Mouse (Mus musculus): ENCODE data around the gene Scgb1b19. TPM values are rescaled to one million over a fixed set of nuclear protein-coding genes. Genes with fewer than 3 reads are reported as not detected.
"Not testable (repeated sequence)": the region's sequence is repeated elsewhere in the genome, so short reads cannot be mapped to it uniquely, and the experiment has no call there.

Gene Scgb1b19
- polyA plus RNA-seq (2017; shearing (Covaris generic)): not detected

DNA sequence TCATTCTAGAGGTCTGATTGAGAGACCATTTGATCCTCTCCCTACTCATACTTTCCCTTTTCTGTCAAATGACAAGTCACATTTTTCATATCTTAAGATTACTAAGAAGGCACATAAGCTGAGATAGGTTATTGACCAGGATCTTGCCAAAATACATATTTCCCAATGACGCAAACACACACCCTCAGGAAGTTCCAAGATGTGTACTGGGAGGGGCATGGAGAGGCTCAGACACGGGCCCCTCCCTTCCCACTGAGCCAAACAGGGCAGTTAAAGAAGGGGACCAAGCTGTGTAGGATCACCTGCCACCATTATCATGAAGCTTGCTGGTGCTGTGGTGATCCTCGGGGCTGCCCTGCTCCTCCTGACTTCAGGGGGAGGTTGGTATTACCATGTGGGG lies at the start of gene Scgb1b19:
Scgb1b19 (plus strand) TSS at position 301 of the 400 bp plus-strand sequence.
- not testable (repeated sequence) for ATAC-seq

DNA sequence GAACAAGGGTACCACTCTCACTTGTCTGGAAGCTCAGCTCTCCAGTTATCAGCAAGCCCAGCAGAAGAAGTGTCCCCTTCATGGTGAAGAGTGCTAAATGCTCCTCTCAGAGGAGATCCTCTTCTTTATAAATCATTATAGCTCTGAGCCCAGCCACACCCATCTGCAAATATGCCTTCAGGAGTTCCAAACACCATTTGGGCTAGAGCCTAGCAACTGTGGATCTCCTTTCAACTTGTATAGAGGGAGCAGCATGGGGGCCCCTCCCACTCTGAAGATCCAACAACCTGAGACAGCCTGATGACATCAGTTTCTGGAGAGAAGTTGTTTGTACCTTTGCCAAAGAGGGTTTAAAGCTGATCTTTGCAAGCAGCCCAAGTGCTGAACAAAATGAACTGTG lies 6.9 kb upstream of the Scgb1b19 start, which contains the start of gene Scgb2b19:
Scgb2b19 (minus strand) TSS at position 101 of the 400 bp plus-strand sequence.
- not testable (repeated sequence) for ATAC-seq

Other genes with a start within 250 kb of the Scgb1b19 start
- not detected for gene Scgb2b17, start 230.7 kb upstream of the Scgb1b19 start, polyA plus RNA-seq (2017; shearing (Covaris generic))
- not detected for gene Scgb1b17, start 223.8 kb upstream of the Scgb1b19 start, polyA plus RNA-seq (2017; shearing (Covaris generic))
- gene Scgb2b18, start 113.4 kb upstream of the Scgb1b19 start, polyA plus RNA-seq (2017; shearing (Covaris generic)): not detected
- gene Scgb1b18, start 101.7 kb upstream of the Scgb1b19 start, polyA plus RNA-seq (2017; shearing (Covaris generic)): not detected
- gene Scgb2b19, start 7.0 kb upstream of the Scgb1b19 start, polyA plus RNA-seq (2017; shearing (Covaris generic)): not detected
- not detected for gene Scgb2b20, start 79.0 kb downstream of the Scgb1b19 start, polyA plus RNA-seq (2017; shearing (Covaris generic))
- gene Scgb1b20, start 85.9 kb downstream of the Scgb1b19 start, polyA plus RNA-seq (2017; shearing (Covaris generic)): not detected
- not detected for gene Scgb2b21, start 233.2 kb downstream of the Scgb1b19 start, polyA plus RNA-seq (2017; shearing (Covaris generic))